Mouse (Mus musculus): Measurements from ENCODE around the gene Ifrd2.

The Ifrd2 gene

GRCm38 (mm10) chr9:107586974-107587832 lies at the start of gene Ifrd2:
Ifrd2 (plus strand) TSS chr9:107587642.
- peak; percentile 94 for DNase-seq (ENCODE audit: low read depth)

- no peak for DNase-seq (ENCODE audit: low read depth)
Observed at GRCm38 (mm10) chr9:107538231-107538630, 49.2 kb upstream of the Ifrd2 start.

- no peak for DNase-seq (ENCODE audit: low read depth)
Observed at GRCm38 (mm10) chr9:107538711-107539110, 48.7 kb upstream of the Ifrd2 start.

- no peak for DNase-seq (ENCODE audit: low read depth)
Observed at GRCm38 (mm10) chr9:107539940-107540339, 47.5 kb upstream of the Ifrd2 start.

GRCm38 (mm10) chr9:107540420-107540819 lies 47.0 kb upstream of the Ifrd2 start:
- DNase-seq (ENCODE audit: low read depth) = no peak

- DNase-seq (ENCODE audit: low read depth) = no peak
Observed at GRCm38 (mm10) chr9:107541005-107541404, 46.4 kb upstream of the Ifrd2 start.

- peak; percentile 92 for DNase-seq (ENCODE audit: low read depth)
Observed at GRCm38 (mm10) chr9:107541474-107542351, 45.7 kb upstream of the Ifrd2 start, which contains the start of the genes Cyb561d2 and Nprl2. Cyb561d2 (minus strand) TSS chr9:107542193. Nprl2 (plus strand) TSS chr9:107542226.

- no peak for DNase-seq (ENCODE audit: low read depth)
Observed at GRCm38 (mm10) chr9:107542352-107542686, 45.1 kb upstream of the Ifrd2 start.

GRCm38 (mm10) chr9:107542721-107543120 lies 44.7 kb upstream of the Ifrd2 start:
- DNase-seq (ENCODE audit: low read depth) = no peak

- no peak for DNase-seq (ENCODE audit: low read depth)
Observed at GRCm38 (mm10) chr9:107543299-107543698, 44.1 kb upstream of the Ifrd2 start.

- no peak for DNase-seq (ENCODE audit: low read depth)
Observed at GRCm38 (mm10) chr9:107544196-107544700, 43.2 kb upstream of the Ifrd2 start.

GRCm38 (mm10) chr9:107544729-107545128 lies 42.7 kb upstream of the Ifrd2 start:
- DNase-seq (ENCODE audit: low read depth) = no peak

- DNase-seq (ENCODE audit: low read depth) = no peak
Observed at GRCm38 (mm10) chr9:107545199-107545598, 42.2 kb upstream of the Ifrd2 start.

- DNase-seq (ENCODE audit: low read depth) = no peak
Observed at GRCm38 (mm10) chr9:107545602-107546001, 41.8 kb upstream of the Ifrd2 start.

- DNase-seq (ENCODE audit: low read depth) = peak; percentile 90
Observed at GRCm38 (mm10) chr9:107547026-107547425, 40.4 kb upstream of the Ifrd2 start, which contains the start of gene Zmynd10. Zmynd10 (plus strand) TSS chr9:107547298.

GRCm38 (mm10) chr9:107547957-107548356 lies 39.5 kb upstream of the Ifrd2 start:
- DNase-seq (ENCODE audit: low read depth) = no peak

- DNase-seq (ENCODE audit: low read depth) = no peak
Observed at GRCm38 (mm10) chr9:107548820-107549219, 38.6 kb upstream of the Ifrd2 start.

- no peak for DNase-seq (ENCODE audit: low read depth)
Observed at GRCm38 (mm10) chr9:107549297-107550074, 38.0 kb upstream of the Ifrd2 start.

- no peak for DNase-seq (ENCODE audit: low read depth)
Observed at GRCm38 (mm10) chr9:107550491-107551116, 36.8 kb upstream of the Ifrd2 start.

- DNase-seq (ENCODE audit: low read depth) = no peak
Observed at GRCm38 (mm10) chr9:107551117-107551889, 36.1 kb upstream of the Ifrd2 start, which contains the start of gene Rassf1. Rassf1 (plus strand) TSS chr9:107551555.
